Mouse (Mus musculus): ENCODE measurements around the gene Uggt1. TPM values are rescaled to one million over a fixed set of nuclear protein-coding genes. Genes with fewer than 3 reads are reported as not detected.

Gene Uggt1
- polyA plus RNA-seq, 1 experiment, result 15.9 TPM

DNA sequence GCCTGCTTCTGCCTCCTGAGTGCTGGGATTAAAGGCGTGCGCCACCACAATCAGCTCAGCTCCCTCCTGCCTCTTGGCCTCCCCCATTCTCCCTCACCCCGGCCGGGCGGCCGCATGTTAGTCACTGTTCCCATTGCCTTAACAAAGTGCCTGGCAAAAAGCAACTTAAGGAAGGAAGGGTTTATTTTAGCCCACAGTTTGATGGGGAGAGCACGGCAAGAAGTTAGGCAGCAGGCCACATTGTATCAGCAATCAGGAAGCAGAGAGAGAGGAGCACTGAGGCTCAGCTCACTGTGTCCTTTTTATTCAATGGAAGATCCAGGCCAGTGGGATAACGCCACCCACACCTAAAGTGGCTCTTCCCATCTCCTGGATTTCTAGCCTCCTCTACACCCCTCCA lies 114.6 kb downstream of the Uggt1 start:
- TF ChIP-seq CTCF (IDR thresholded peaks at IDR 0.05; ENCODE audit: extremely low read depth, insufficient read depth, insufficient read length, insufficient replicate concordance) (no peak), POLR2A (IDR thresholded peaks at IDR 0.05; ENCODE audit: low read depth, low read length) (no peak)
- H3K27me3 ChIP-seq (ENCODE audit: control insufficient read depth, insufficient read depth, low read length), result no peaks in the 10 kb centered on the region
- H3K4me3 ChIP-seq (ENCODE audit: extremely low read depth, insufficient read depth, insufficient read length), result no peak overlapping the region
- no peak for DNase-seq (ENCODE audit: low read depth in 1 of 2, low spot score in 2 of 2)
- 84% methylated on average over 8 of the region's 8 CpGs for WGBS
- peak overlapping the region; percentile 5; the same call in 1 of the 2 replicates for H3K27ac ChIP-seq (ENCODE audit: insufficient read depth, low read length)
- H3K36me3 ChIP-seq (ENCODE audit: control insufficient read depth, insufficient read depth, low read length), result no peaks in the 10 kb centered on the region
- peaks cover 33% of the 10 kb centered on the region for H3K4me1 ChIP-seq (ENCODE audit: control insufficient read depth, insufficient read depth, insufficient read length)

DNA sequence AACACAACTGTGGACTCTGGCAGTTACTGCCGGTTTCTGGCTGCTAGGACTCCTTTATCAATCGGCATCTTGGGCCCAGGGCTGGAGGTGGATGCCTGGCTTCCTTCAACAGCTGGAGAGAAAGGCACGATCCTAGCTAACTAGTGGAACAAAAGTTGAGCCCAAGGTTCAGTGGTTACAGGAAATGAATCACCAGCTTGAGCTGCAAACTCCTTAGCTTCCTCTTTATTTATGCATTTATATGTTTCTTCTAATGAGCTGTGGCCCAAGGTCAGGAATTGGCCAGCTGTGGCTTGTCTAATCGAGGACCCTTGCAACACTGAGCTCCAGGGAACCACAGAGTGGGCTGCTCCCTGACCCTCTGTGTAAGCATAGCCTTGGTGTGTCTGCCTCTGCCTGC lies 115.4 kb downstream of the Uggt1 start:
- TF ChIP-seq POLR2A (IDR thresholded peaks at IDR 0.05; ENCODE audit: low read depth, low read length) (no peak), CTCF (IDR thresholded peaks at IDR 0.05; ENCODE audit: extremely low read depth, insufficient read depth, insufficient read length, insufficient replicate concordance) (no peak)
- H3K36me3 ChIP-seq (ENCODE audit: control insufficient read depth, insufficient read depth, low read length), result no peaks in the 10 kb centered on the region
- H3K27me3 ChIP-seq (ENCODE audit: control insufficient read depth, insufficient read depth, low read length), result no peaks in the 10 kb centered on the region
- DNase-seq (ENCODE audit: low read depth in 1 of 2, low spot score in 2 of 2), result peak in 1 of 2 experiments; percentile 13
- 3% methylated on average over 4 of the region's 4 CpGs for WGBS
- H3K4me3 ChIP-seq (ENCODE audit: extremely low read depth, insufficient read depth, insufficient read length), result 0 out of 2 replicates have a peak overlapping the region, but pooled peaks have one; percentile 3
- peaks cover 35% of the 10 kb centered on the region for H3K4me1 ChIP-seq (ENCODE audit: control insufficient read depth, insufficient read depth, insufficient read length)
- peak overlapping the region; percentile 76 for H3K27ac ChIP-seq (ENCODE audit: insufficient read depth, low read length)

DNA sequence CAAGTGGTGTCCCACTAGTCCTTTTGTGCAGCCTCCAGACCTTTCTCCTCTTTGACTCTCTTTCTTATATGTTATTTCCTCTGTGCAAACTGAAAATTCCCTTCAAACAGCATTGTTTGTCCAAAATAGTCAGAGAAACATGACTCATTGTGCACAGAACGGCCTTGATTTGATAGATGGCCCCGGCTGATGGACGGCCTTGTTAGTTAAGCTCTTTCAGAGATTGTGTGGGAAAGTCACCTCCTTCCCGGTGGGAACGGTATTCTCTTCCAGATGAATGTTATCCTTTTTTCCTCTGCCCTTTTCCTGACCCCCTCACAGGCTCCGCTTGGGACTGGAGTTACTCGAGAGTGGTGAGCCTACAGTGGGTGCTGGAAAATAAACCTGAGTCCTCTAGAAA lies 119.4 kb downstream of the Uggt1 start:
- H3K27ac ChIP-seq (ENCODE audit: insufficient read depth, low read length), result no peak overlapping the region
- no peaks in the 10 kb centered on the region for H3K27me3 ChIP-seq (ENCODE audit: control insufficient read depth, insufficient read depth, low read length)
- H3K4me3 ChIP-seq (ENCODE audit: extremely low read depth, insufficient read depth, insufficient read length), result no peak overlapping the region
- 87% methylated on average over 7 of the region's 7 CpGs for WGBS
- TF ChIP-seq CTCF (IDR thresholded peaks at IDR 0.05; ENCODE audit: extremely low read depth, insufficient read depth, insufficient read length, insufficient replicate concordance) (no peak), POLR2A (IDR thresholded peaks at IDR 0.05; ENCODE audit: low read depth, low read length) (no peak)
- H3K36me3 ChIP-seq (ENCODE audit: control insufficient read depth, insufficient read depth, low read length), result no peaks in the 10 kb centered on the region
- no peak for DNase-seq (ENCODE audit: low read depth in 1 of 2, low spot score in 2 of 2)
- peaks cover 14% of the 10 kb centered on the region for H3K4me1 ChIP-seq (ENCODE audit: control insufficient read depth, insufficient read depth, insufficient read length)

DNA sequence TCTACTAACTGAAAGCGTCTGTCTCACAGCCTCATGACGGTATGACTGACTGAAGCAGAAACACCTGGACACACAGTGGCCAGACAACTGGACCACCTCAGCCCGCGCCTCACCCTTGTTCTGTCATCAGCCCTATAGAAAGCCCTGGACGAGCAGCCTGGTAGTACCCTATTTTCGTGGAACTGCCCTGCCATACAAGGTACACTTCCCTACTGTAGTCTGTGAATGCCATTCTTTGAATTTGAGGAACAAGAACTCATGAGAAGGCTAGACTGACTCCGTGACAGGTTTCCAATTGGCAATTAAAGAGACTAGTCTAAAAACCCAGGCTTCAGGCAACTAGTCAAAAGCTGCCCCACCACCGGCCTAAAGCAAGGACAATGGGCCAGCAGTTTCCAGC lies 123.3 kb downstream of the Uggt1 start:
- TF ChIP-seq POLR2A (IDR thresholded peaks at IDR 0.05; ENCODE audit: low read depth, low read length), result no peak
- TF ChIP-seq CTCF (IDR thresholded peaks at IDR 0.05; ENCODE audit: extremely low read depth, insufficient read depth, insufficient read length, insufficient replicate concordance), result no peak
- WGBS, result 84% methylated on average over 8 of the region's 8 CpGs
- no peak overlapping the region for H3K27ac ChIP-seq (ENCODE audit: insufficient read depth, low read length)
- H3K36me3 ChIP-seq (ENCODE audit: control insufficient read depth, insufficient read depth, low read length), result no peaks in the 10 kb centered on the region
- no peak overlapping the region for H3K4me3 ChIP-seq (ENCODE audit: extremely low read depth, insufficient read depth, insufficient read length)
- peaks cover 4% of the 10 kb centered on the region for H3K4me1 ChIP-seq (ENCODE audit: control insufficient read depth, insufficient read depth, insufficient read length)
- no peak for DNase-seq (ENCODE audit: low read depth in 1 of 2, low spot score in 2 of 2)
- no peaks in the 10 kb centered on the region for H3K27me3 ChIP-seq (ENCODE audit: control insufficient read depth, insufficient read depth, low read length)

DNA sequence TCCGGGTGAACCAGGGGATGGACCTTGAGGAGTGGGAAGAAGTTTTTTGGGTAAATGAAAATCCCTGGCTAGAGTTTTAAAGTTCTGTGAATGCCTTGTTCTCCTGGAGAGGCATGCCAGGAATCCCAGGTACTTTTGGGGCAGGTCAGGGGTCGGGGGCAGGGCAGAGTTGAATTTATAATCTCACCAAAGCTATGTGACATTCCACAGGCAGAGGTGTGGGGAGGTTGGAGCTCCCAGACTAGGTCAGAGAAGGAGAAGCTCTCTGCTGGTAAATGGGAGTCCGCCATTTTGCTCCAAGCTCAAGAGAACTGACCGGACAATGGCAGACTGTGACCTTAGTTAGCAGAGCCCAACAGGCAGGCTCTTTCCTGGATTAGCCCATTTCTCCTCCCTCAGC lies 125.1 kb downstream of the Uggt1 start:
- WGBS, result 92% methylated on average over 4 of the region's 4 CpGs
- Histone ChIP-seq H3K27ac (ENCODE audit: insufficient read depth, low read length) (no peak overlapping the region), H3K36me3 (ENCODE audit: control insufficient read depth, insufficient read depth, low read length) (no peaks in the 10 kb centered on the region), H3K4me3 (ENCODE audit: extremely low read depth, insufficient read depth, insufficient read length) (no peak overlapping the region), H3K4me1 (ENCODE audit: control insufficient read depth, insufficient read depth, insufficient read length) (peaks cover 4% of the 10 kb centered on the region), H3K27me3 (ENCODE audit: control insufficient read depth, insufficient read depth, low read length) (no peaks in the 10 kb centered on the region)
- no peak for DNase-seq (ENCODE audit: low read depth in 1 of 2, low spot score in 2 of 2)
- TF ChIP-seq CTCF (IDR thresholded peaks at IDR 0.05; ENCODE audit: extremely low read depth, insufficient read depth, insufficient read length, insufficient replicate concordance), result no peak
- no peak for TF ChIP-seq POLR2A (IDR thresholded peaks at IDR 0.05; ENCODE audit: low read depth, low read length)

DNA sequence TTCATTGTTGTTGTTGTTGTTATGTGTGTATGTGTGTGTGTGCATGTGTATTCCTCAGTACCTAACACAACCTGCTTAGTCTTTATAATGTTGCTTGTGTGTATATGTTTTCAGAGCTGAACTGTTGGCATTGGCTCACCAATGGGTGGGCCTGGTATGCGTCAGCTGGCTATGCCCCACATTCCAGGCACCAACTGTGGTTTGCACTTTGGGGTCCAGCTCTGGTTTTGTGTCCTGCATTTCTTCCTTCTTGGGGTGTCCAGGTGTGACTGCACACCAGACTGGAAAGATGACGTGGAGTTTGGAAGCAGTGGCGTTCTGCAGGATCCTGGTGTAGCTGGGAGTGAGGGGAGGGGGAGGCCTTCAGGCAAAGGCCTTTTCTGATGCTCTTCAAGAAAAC lies 125.6 kb downstream of the Uggt1 start:
- no peak for DNase-seq (ENCODE audit: low read depth in 1 of 2, low spot score in 2 of 2)
- Histone ChIP-seq H3K4me1 (ENCODE audit: control insufficient read depth, insufficient read depth, insufficient read length) (no peaks in the 10 kb centered on the region), H3K4me3 (ENCODE audit: extremely low read depth, insufficient read depth, insufficient read length) (no peak overlapping the region), H3K36me3 (ENCODE audit: control insufficient read depth, insufficient read depth, low read length) (no peaks in the 10 kb centered on the region), H3K27ac (ENCODE audit: insufficient read depth, low read length) (no peak overlapping the region), H3K27me3 (ENCODE audit: control insufficient read depth, insufficient read depth, low read length) (no peaks in the 10 kb centered on the region)
- TF ChIP-seq POLR2A (IDR thresholded peaks at IDR 0.05; ENCODE audit: low read depth, low read length), result no peak
- TF ChIP-seq CTCF (IDR thresholded peaks at IDR 0.05; ENCODE audit: extremely low read depth, insufficient read depth, insufficient read length, insufficient replicate concordance), result no peak
- WGBS, result 99% methylated on average over 3 of the region's 3 CpGs

DNA sequence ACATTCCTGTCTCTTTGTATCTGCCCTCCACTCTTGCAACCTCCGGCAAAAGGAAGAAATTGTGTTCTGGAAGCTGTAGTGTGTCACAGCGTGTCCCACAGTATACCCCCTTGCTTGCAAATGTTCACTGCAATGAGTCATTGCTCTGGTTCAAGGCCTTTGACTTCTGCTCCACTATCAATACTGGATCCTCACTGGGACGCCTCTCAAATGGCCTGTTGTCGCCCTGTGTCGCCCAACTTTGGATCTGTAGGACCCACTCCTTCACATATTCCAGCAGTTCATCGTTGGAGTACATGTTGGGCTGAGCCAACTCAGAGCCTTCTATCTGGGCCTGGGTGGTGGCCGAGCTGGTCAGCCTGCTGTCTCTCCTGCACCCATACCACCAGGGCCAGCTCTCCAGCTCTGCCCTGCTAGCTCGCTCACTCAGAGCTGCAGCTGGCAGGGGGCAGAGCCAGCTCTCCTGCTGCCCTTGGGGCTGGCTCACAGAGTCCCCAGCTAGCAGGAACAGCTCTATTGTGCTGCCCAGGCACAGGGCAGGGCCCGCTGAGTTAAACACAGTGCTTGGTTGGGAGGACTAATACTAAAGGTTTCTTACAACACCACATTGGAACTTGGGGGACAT lies 126.3 kb downstream of the Uggt1 start:
- 88% methylated on average over 9 of the region's 9 CpGs for WGBS
- Histone ChIP-seq H3K4me1 (ENCODE audit: control insufficient read depth, insufficient read depth, insufficient read length) (no peaks in the 10 kb centered on the region), H3K4me3 (ENCODE audit: extremely low read depth, insufficient read depth, insufficient read length) (no peak overlapping the region), H3K36me3 (ENCODE audit: control insufficient read depth, insufficient read depth, low read length) (no peaks in the 10 kb centered on the region), H3K27me3 (ENCODE audit: control insufficient read depth, insufficient read depth, low read length) (no peaks in the 10 kb centered on the region), H3K27ac (ENCODE audit: insufficient read depth, low read length) (no peak overlapping the region)
- TF ChIP-seq POLR2A (IDR thresholded peaks at IDR 0.05; ENCODE audit: low read depth, low read length), result no peak
- no peak for TF ChIP-seq CTCF (IDR thresholded peaks at IDR 0.05; ENCODE audit: extremely low read depth, insufficient read depth, insufficient read length, insufficient replicate concordance)
- DNase-seq (ENCODE audit: low read depth in 1 of 2, low spot score in 2 of 2), result no peak
